Mouse (Mus musculus) frontal cortex, postnatal 10 days (tissue): ENCODE data around the gene Upk3b.

Experiments
- DNase-seq, 2 experiments: peaks; one replicate each; pipeline ENCODE4 v3.0.0; 2022; ENCODE audit warnings: low spot score in 2 of 2, mixed read lengths in 1 of 2

Gene Upk3b

GRCm38 (mm10) chr5:136038258-136039214 lies at the start of gene Upk3b:
Gene Upk3b (plus strand): TSS chr5:136038496.
- no peak for DNase-seq

- DNase-seq = no peak
Observed at GRCm38 (mm10) chr5:135990601-135991000, 47.7 kb upstream of the Upk3b start.

GRCm38 (mm10) chr5:135993381-135993965 lies 44.8 kb upstream of the Upk3b start:
- DNase-seq = no peak

GRCm38 (mm10) chr5:135994335-135994724 lies 44.0 kb upstream of the Upk3b start:
- no peak for DNase-seq

- peak; percentile 83 to 87 for DNase-seq
Observed at GRCm38 (mm10) chr5:135994725-135995687, 43.3 kb upstream of the Upk3b start, which contains the start of gene Dtx2. Gene Dtx2 (plus strand): TSS chr5:135994800.

GRCm38 (mm10) chr5:135996162-135996561 lies 42.1 kb upstream of the Upk3b start:
- DNase-seq = no peak

GRCm38 (mm10) chr5:136001222-136001621 lies 37.1 kb upstream of the Upk3b start:
- no peak for DNase-seq

GRCm38 (mm10) chr5:136002325-136002724 lies 36.0 kb upstream of the Upk3b start:
- DNase-seq = no peak

- no peak for DNase-seq
Observed at GRCm38 (mm10) chr5:136002751-136003151, 35.5 kb upstream of the Upk3b start.

- DNase-seq = no peak
Observed at GRCm38 (mm10) chr5:136004537-136004936, 33.8 kb upstream of the Upk3b start.

- no peak for DNase-seq
Observed at GRCm38 (mm10) chr5:136007745-136008144, 30.6 kb upstream of the Upk3b start.

- DNase-seq = no peak
Observed at GRCm38 (mm10) chr5:136014877-136015276, 23.4 kb upstream of the Upk3b start.

- no peak for DNase-seq
Observed at GRCm38 (mm10) chr5:136015586-136015985, 22.7 kb upstream of the Upk3b start.

- DNase-seq = no peak
Observed at GRCm38 (mm10) chr5:136016014-136016876, 22.1 kb upstream of the Upk3b start.

GRCm38 (mm10) chr5:136017262-136017661 lies 21.0 kb upstream of the Upk3b start:
- DNase-seq = no peak

- no peak for DNase-seq
Observed at GRCm38 (mm10) chr5:136018726-136019125, 19.6 kb upstream of the Upk3b start.

GRCm38 (mm10) chr5:136019907-136020306 lies 18.4 kb upstream of the Upk3b start:
- no peak for DNase-seq

- DNase-seq = no peak
Observed at GRCm38 (mm10) chr5:136025712-136026111, 12.6 kb upstream of the Upk3b start.

- no peak for DNase-seq
Observed at GRCm38 (mm10) chr5:136026859-136027258, 11.4 kb upstream of the Upk3b start.

- DNase-seq = no peak
Observed at GRCm38 (mm10) chr5:136027612-136028311, 10.5 kb upstream of the Upk3b start.
